Mouse (Mus musculus) stomach, postnatal 0 days (tissue): ENCODE data around the gene Shc4.

Experiments used
- CTCF ChIP-seq: IDR thresholded peaks from 2 replicates; pipeline ENCODE4 v1.5.1; 2016; ENCODE audit warnings: antibody characterized with exemption, low read depth, mild to moderate bottlenecking, moderate library complexity
- EP300 ChIP-seq: optimal IDR thresholded peaks from 2 replicates; pipeline ENCODE3; 2016; ENCODE audit warnings: antibody characterized with exemption

DNA sequence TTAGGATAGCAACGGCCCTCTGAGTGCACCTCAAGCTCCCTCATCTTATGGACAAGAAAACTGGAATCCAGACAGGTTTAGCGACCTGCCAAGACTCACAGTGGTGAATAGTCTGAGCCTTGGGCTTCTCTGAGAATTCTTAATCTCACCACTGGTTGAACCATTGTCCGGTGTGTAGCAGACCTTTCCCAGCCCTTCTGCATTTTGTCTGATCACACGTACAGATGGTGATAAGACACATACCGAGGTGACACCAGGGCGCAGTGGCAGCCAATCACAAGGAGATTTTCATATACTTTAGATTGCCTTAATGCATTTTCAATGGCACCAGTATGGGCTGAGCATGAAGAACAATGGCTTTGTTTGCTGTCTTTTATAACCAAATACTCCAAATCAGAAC lies 95.5 kb downstream of the Shc4 start:
- TF ChIP-seq CTCF (no peak), EP300 (no peak)
